Mouse (Mus musculus): ENCODE data around the gene Tcirg1. TPM values are rescaled to one million over a fixed set of nuclear protein-coding genes. Genes with fewer than 3 reads are reported as not detected.

Tcirg1 gene
- total RNA-seq (2021): 10 to 100 TPM in 1 of 2 experiments, 1 to 10 TPM in 1; 9.1 to 17.7 TPM

GRCm38 (mm10) chr19:3906795-3907786 lies at the start of gene Tcirg1:
TSS of gene Tcirg1 (minus strand) at chr19:3907133.
- peak; percentile 82 to 85 for DNase-seq
- intact Hi-C loops (cut with DNase I): loop anchor here (2.0 to 5.0 kb wide), 2 partner anchors 28 to 55 kb away; partner anchors contain the start of genes Chka and Unc93b1

- intact Hi-C loops (cut with DNase I): no loop called here
- DNase-seq: no peak
Observed at GRCm38 (mm10) chr19:3955804-3956203, 48.9 kb upstream of the Tcirg1 start.

GRCm38 (mm10) chr19:3955033-3955432 lies 48.1 kb upstream of the Tcirg1 start:
- DNase-seq: no peak
- intact Hi-C loops (cut with DNase I): no loop called here

GRCm38 (mm10) chr19:3952099-3952498 lies 45.2 kb upstream of the Tcirg1 start:
- intact Hi-C loops (cut with DNase I): no loop called here
- DNase-seq: no peak

- intact Hi-C loops (cut with DNase I): no loop called here
- no peak for DNase-seq
Observed at GRCm38 (mm10) chr19:3951461-3951860, 44.5 kb upstream of the Tcirg1 start.

- no peak for DNase-seq
- intact Hi-C loops (cut with DNase I): no loop called here
Observed at GRCm38 (mm10) chr19:3950331-3950730, 43.4 kb upstream of the Tcirg1 start.

- no peak for DNase-seq
- intact Hi-C loops (cut with DNase I): no loop called here
Observed at GRCm38 (mm10) chr19:3948546-3948945, 41.6 kb upstream of the Tcirg1 start.

GRCm38 (mm10) chr19:3947813-3948212 lies 40.9 kb upstream of the Tcirg1 start:
- no peak for DNase-seq
- intact Hi-C loops (cut with DNase I): no loop called here

- peak; percentile 73 to 74 for DNase-seq
- intact Hi-C loops (cut with DNase I): loop anchor here (1.0 kb wide), 2 partner anchors 34 to 69 kb away; no protein-coding TSS in a partner anchor
Observed at GRCm38 (mm10) chr19:3946715-3947114, 39.8 kb upstream of the Tcirg1 start.

- intact Hi-C loops (cut with DNase I): loop anchor here (1.0 kb wide), 2 partner anchors 34 to 69 kb away; no protein-coding TSS in a partner anchor
Observed at GRCm38 (mm10) chr19:3945872-3946564, 39.1 kb upstream of the Tcirg1 start.

GRCm38 (mm10) chr19:3942986-3943735 lies 36.2 kb upstream of the Tcirg1 start:
- intact Hi-C loops (cut with DNase I): no loop called here
- no peak for DNase-seq

More at GRCm38 (mm10) chr19:3945872-3946564, 39.1 kb upstream of the Tcirg1 start:
- DNase-seq: no peak

- intact Hi-C loops (cut with DNase I): no loop called here
- DNase-seq: no peak
Observed at GRCm38 (mm10) chr19:3942315-3942714, 35.4 kb upstream of the Tcirg1 start.

GRCm38 (mm10) chr19:3935896-3936850 lies 29.2 kb upstream of the Tcirg1 start:
- peak; percentile 71 to 75 for DNase-seq
- intact Hi-C loops (cut with DNase I): loop anchor here (2.0 kb wide), 1 partner anchor 29 kb away; the partner anchor contains the start of gene Tcirg1

- DNase-seq: peak; percentile 70 to 72
- intact Hi-C loops (cut with DNase I): loop anchor here (2.0 kb wide), 1 partner anchor 28 kb away; the partner anchor contains the start of gene Tcirg1
Observed at GRCm38 (mm10) chr19:3935032-3935895, 28.3 kb upstream of the Tcirg1 start, which contains the start of gene Unc93b1. TSS of gene Unc93b1 (plus strand) at chr19:3935186.

- intact Hi-C loops (cut with DNase I): no loop called here
- DNase-seq: no peak
Observed at GRCm38 (mm10) chr19:3931716-3932115, 24.8 kb upstream of the Tcirg1 start.

GRCm38 (mm10) chr19:3930262-3931057 lies 23.5 kb upstream of the Tcirg1 start:
- DNase-seq: no peak
- intact Hi-C loops (cut with DNase I): no loop called here

GRCm38 (mm10) chr19:3929211-3929941 lies 22.4 kb upstream of the Tcirg1 start, which contains the start of gene Aldh3b1:
TSS of gene Aldh3b1 (minus strand) at chr19:3929808.
- peak; percentile 93 to 94 for DNase-seq
- intact Hi-C loops (cut with DNase I): no loop called here
